Mouse (Mus musculus) limb, embryonic 15.5 days (tissue): ENCODE measurements around the gene Dera. TPM values are rescaled to one million over a fixed set of nuclear protein-coding genes. Genes with fewer than 3 reads are reported as not detected.

Experiments
- polyA plus RNA-seq: library from polyadenylated mRNA; unstranded; fragments of >200 nt; fragmentation: Nextera tagmentation; extraction: Ambion mirVana; gene quantifications from 2 replicates; pipeline ENCODE4 v1.2.1, GENCODE M21; 2015

Dera gene
- polyA plus RNA-seq, 1 experiment from 2014 or later = 44.9 TPM

Other genes starting within 250 kb of the Dera start
- gene Eps8, start 99.7 kb upstream of the Dera start, polyA plus RNA-seq = 27.0 and 30.8 TPM in 2 replicates
- gene Strap, start 19.5 kb upstream of the Dera start, polyA plus RNA-seq = 132 and 137 TPM in 2 replicates